Mouse (Mus musculus) megakaryocyte, adult 5-6 weeks (primary cell): Measurements from ENCODE around the gene Fads2. TPM values are rescaled to one million over a fixed set of nuclear protein-coding genes. Genes with fewer than 3 reads are reported as not detected.

Experiments used
- ATAC-seq: 2 replicates; pipeline ENCODE4 v1.8.0; 2016; ENCODE audit warnings: mild to moderate bottlenecking, inconsistent platforms; ENCODE audit not compliant: poor library complexity, severe bottlenecking
- total RNA-seq, 2 experiments: library from RNA; stranded (forward) in 1 of 2; stranded (reverse) in 1 of 2; fragments of 153-499, 151-499 nt in 1 of 2; fragments of 221-1000, 200-1000 nt in 1 of 2; gene quantifications; 2 replicates each; pipeline versions ENCODE4 v1.2.3 to v1.2.4; 2015 to 2017

Fads2 gene
- total RNA-seq, 2 experiments from 2014 or later = 4.3 to 7.6 TPM

- ATAC-seq = no peak
These were observed 2.7 kb upstream of the Fads2 start for GRCm38 (mm10) chr19:10104234-10104633.

DNA sequence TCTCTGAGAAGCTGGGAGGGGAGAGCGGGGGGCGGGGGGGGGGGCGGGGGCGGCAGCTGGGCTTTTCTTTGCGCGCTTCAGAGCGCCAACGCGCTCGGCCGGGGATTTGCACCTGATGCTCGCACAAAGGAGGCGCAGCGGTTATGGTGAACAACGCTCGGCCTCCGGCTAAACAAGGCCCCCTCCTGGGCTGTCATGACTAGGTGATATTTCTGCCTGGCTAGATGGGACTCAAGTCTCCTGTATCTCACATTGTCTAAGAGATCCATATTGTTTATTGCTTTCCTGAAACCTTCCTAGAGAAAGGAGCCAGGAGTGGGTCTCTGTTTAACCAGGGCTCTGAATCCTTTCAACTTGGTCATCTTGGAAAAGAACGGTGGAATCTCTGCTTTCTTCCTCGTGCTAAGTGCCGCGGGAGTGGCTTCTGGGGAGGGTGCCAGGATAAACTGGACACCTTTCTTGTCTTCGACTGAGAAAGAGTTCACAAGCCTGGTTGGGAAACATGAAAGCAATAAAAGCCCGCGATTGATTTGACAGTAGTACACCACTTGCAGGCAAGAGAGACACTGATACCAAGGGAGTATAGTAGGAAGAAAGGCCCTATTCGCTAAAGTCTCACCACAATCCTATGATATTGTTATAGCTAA is 631 bp upstream of the Fads2 start:
- no peak for ATAC-seq

- ATAC-seq = peak; percentile 72
These were observed 895 bp downstream of the Fads2 start for GRCm38 (mm10) chr19:10100631-10101071.

DNA sequence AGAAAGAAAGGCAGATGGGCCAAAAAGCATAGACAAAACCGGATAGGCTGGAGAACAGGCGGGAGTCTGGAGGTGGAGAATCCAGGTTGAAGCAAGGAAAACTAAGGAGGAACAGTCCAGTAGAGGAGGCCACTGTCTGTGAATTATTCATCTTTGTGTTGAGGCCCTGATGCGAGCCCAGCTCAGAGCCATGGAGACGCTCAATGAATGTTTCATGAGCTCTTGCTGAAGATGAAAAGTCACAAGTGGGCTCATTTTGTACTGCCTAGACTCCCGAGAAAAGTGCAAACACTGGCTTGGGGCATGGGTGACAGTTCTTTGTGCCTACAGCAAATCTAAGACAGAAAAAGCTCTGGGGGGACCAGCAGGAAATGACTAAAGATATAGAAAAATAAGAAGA is 3.7 kb downstream of the Fads2 start:
- ATAC-seq = no peak

- ATAC-seq = no peak
These were observed 5.1 kb downstream of the Fads2 start for GRCm38 (mm10) chr19:10096371-10096876.

DNA sequence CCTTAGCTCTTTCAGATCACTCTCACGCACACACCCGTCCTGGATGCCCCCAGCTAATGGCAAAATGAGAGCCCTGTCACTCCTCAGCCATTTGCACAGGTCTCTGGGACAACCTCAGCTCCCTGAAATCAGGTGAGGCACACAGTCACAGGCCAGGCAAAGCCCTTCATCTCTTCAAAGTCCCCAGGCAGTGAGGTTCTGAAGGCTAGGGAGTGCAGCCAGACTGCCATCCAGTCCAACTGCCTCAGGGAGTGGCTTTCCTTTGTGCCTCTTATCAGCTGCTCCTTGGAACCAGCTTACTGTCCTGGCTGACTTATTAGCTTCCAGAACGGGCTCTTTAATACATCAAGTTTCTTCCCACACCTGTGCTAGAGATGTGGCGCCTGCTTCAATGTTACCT is 6.9 kb downstream of the Fads2 start:
- no peak for ATAC-seq

DNA sequence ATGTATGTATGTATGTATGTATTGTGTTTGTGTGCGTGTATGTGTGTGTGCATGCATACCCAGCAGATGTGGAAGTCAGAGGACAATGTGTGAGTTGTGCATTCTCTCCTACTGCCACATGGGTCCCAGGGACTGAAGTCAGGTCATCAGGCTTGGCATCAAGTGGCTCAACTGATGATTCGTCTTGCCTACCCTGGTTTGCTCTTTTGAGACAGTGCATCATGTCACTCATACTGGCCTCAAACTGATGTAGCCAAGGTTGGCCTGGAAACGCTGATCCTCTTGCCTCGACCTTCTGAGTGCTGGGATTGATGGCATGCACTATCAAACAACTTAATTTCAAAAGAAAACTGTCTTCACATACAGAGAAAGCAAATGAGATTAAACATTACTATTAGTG is 7.7 kb downstream of the Fads2 start:
- ATAC-seq = no peak

DNA sequence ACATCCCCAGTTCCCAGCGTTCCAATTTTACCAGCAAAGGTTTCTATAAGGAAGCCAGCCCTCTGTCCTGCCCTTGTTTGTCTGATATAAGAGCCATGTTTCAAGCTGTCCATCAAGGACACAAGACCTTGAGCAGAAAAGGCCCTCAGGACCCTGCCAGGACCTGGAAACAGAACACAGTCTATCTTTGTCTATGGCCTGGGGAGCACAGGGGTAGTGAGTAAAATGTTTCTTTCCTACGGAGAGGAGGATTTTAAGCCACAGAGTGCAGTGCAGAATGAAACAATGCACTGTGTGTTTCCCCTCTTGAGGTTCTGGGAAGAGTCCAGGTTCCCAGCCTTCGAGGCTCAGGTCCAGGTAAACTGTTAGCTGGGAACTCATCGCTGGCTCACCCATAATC is 14.6 kb downstream of the Fads2 start:
- ATAC-seq = no peak

DNA sequence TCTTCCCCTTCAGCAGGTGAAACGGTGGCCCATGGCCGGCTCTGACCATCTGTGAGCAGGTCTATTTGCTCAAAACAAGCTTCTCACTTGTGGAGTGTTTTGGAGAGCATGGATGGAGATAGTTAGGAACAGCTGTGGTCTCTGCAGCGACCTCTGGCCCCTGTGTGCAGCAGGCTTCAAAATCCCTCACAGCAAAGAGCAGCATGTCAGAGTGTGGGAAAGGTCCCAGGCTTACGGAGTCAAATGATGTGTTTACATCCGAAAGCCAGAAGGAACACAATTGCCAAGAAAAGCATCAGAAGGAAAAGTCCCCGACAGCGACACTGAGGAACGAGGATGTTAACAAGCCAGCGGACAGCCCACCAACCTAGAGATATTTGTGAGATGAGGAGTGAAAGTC is 16.1 kb downstream of the Fads2 start:
- no peak for ATAC-seq

DNA sequence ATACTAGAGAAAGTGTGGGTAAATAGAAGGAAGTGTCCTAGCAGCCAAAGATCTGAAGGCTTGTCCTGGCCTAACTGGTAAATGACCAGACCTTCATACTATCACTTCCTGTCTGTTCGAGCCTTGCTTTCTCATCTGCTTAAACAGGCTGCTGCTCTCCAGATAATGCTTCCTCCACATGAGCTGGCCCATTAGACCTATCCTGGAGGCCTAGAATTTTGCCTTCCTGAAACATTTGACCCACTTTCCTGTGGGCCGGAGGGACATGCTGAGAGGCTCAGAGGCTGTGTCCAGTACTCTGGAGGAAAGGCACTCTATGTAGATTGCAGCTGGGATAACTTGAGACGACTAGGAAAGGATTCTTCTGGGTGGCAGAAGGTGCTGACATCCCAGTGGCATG is 19.4 kb downstream of the Fads2 start:
- no peak for ATAC-seq

DNA sequence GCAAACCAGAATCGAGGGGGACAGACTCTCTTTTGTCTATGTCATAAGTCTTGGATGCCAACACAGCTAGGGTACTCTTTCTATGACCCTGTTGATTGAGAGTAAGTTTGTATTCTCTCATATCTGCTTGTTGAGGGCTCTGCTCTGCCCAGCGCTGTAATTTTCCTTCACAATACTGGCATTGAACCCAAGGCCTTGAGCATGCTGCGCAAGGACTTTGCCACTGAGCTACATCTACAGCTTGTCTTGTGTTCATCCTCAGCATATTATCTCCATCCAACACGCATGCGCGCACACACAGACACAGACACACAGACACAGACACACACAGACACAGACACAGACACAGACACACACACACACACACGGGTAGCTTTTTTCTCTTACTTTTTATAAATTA is 21.2 kb downstream of the Fads2 start:
- ATAC-seq = no peak

DNA sequence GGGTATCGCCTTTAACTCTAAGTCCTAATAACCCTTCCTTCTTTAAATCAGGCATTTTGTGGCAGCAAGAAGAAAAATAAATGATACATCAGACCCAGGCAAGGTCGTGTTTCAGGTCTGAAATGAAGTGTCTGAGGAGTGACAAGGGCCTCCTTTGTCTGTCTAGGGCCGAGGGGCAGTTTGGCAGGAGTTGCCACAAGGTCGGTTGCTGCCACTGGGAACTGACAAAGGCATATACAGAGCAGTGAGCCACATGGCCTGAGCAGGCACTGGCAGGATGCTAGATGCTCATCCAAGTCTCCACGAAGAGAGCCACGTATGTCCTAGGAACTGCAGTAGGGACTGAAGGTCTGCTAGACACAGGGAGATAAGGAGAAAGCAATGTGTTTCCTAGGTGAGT is 23.2 kb downstream of the Fads2 start:
- ATAC-seq = no peak

- ATAC-seq = no peak
These were observed 28.4 kb downstream of the Fads2 start for GRCm38 (mm10) chr19:10073145-10073544.

DNA sequence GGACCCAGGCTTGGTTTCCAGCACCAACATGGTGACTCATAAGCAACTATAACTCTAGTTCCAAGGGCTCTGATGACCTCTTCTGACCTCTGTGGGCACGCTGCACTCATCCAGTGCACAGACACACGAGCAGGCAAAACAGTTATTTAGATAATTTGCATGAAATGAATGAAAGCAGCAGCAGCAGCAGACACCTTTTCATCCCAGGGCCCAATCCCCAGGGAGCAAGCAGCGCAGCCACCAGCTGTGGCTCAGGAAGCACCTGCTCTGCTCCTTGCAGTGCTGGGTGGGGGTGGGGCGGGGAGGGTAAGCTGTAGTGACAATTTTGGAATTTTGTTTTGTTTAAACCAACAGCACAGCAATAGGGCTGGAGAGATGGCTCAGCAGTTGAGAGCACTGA is 29.7 kb downstream of the Fads2 start:
- ATAC-seq = no peak

DNA sequence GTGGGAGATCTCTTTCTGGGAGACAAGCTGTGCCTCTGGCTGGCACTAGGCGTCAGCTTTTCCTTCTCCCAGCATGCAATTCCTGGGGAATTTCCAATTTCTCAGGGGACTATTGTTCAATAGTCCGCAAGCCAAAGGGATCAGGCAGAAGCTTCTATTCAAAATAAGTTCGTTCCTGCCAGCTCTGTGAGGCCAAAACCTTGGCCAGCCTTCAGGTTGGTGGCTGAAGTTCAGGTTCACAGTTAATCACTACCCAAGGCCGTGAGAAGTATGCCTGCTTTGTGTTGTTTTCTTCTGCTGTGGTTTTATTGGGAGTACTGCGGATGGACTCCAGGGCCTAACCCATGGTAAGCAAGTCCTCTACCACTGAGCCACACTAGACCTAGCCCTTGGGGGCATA is 30.4 kb downstream of the Fads2 start:
- no peak for ATAC-seq

GRCm38 (mm10) chr19:10070186-10070980 is 31.2 kb downstream of the Fads2 start:
- ATAC-seq = peak; percentile 38; the same call in 1 of the 2 replicates

DNA sequence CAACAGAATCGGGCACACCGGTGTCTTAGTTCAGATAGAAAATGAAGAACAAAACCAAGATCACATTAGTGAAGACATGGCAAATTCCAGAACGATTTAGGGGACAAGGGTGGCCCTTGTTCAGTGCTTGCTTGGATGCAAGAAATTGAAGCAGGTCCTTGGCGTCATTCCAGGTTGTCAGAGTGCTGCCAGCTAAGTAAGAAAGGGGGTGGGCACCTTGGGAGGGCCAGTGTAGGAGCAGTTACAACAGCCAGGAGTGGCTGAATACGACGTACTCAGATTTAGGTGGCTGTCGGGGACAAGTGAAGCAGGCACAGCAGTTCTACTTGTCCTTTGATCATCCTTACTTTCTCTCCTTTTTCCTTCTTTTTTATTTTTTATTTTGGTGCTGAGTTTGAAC is 33.8 kb downstream of the Fads2 start:
- no peak for ATAC-seq

GRCm38 (mm10) chr19:10066502-10066901 is 35.0 kb downstream of the Fads2 start:
- no peak for ATAC-seq

DNA sequence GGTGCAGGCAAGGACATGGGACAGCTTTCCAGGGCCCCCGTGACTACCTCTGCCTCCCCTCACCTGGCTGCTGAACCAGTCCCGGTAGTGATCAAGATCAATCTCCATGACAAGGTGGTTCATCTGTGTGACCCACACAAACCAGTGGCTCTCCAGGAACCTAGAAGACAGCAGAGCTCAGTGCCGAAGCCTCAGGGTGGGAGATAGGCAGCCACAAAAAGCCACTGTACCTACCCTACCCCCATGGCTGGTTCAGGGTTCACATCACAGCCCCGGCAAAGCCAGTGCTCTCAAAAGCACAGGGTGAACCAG is 35.4 kb downstream of the Fads2 start:
- no peak for ATAC-seq

DNA sequence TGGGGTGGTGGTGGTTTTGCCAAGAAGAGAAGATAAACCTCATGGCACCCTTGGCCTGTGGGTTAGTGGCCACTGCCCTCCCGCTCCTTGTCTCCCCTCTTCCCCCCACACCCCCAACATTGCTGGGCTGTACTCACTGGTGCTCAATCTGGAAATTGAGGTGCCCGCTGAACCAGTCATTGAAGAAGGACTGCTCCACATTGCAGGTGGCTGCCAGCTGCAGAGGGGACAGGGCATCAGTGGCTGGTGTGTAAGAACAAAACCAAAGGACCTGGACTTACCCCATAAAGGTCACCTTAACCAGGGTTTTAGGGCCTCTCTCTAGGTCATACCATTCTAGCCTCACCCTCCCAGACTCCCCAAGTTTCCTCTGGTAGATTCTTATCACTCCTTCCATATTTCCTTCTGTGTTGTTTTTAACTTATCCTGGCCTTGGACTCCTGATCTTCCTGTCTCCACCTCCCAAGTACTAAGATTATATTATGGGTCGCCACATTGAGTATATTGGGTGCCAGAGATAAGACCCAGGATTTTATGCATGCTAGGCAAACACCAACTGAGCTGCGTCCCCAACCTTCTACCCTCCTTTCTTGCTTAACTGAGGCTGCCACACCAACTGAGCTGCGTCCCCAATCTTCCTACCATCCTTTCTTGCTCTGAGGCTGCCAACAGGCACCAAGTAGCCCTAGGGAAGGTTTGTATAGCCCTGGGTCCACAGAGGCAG is 35.9 kb downstream of the Fads2 start:
- ATAC-seq = no peak

DNA sequence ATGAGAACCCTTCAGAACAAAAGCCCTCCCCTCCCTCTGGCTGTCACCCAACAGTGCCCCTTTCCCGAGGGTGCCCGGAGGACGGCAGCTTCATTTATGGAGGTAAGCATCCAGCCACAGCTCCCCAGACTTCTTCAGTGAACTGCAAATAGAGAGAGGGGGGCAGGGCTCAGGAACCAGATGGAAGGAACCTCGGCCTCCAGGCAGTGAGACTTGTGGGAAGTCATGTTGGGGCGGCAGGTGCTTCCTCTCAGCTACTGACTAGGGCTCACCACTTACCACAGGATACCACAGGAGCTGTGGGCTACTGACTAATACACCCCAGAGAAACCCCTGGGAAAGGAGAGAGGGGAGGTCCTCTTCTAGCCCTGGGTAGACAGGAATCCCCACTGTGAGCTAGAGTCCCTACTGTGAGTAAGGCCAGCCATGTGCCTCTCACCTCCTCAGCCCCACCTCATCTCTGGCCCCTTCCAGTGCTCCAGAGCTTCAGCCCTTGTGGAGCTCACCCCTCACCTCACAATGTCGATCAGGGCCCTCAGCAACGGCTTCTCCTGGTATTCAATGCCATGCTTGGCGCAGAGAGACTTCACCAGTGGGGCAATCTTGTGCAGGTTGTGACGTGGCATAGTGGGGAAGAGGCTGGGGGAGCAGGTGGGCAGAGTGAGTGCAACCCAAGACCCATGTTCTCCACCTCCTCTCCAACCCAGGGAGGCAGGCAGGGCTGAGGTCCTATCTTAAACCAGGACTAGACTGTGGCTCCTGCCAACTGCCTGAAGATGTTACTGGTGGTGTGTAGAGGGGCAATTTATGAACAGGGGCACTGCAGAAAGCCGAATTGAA is 37.2 kb downstream of the Fads2 start:
- peak; percentile 48 for ATAC-seq
